Mouse (Mus musculus): ENCODE measurements around the gene Fam117a. TPM values are rescaled to one million over a fixed set of nuclear protein-coding genes. Genes with fewer than 3 reads are reported as not detected.

The Fam117a gene
- polyA plus RNA-seq, 1 experiment from 2014 or later = 5.5 TPM

GRCm38 (mm10) chr11:95354228-95354944 lies 17.6 kb downstream of the Fam117a start:
- Histone ChIP-seq H3K27me3 (replicated peaks; ENCODE audit: control insufficient read depth, insufficient read depth, low read length) (no peaks in the 10 kb centered on the region), H3K4me2 (replicated peaks; ENCODE audit: low read depth) (no peak overlapping the region), H3K9ac (ENCODE audit: low read depth, low read length) (no peak overlapping the region), H3K4me1 (replicated peaks; ENCODE audit: control insufficient read depth, insufficient read depth, low read length) (0 out of 2 replicates have a peak, but pooled peaks cover 5% of the 10 kb centered on the region), H3K27ac (ENCODE audit: low read depth, low read length) (peak overlapping the region; percentile 1; the same call in 1 of the 2 replicates), H3K36me3 (ENCODE audit: control insufficient read depth, insufficient read depth) (no peaks in the 10 kb centered on the region; the same call in 1 of the 2 replicates), H3K9me3 (ENCODE audit: control insufficient read depth) (no peaks in the 10 kb centered on the region), H3K4me3 (ENCODE audit: low read depth, low read length) (no peak overlapping the region)
- WGBS = 73% methylated on average over 14 of the region's 14 CpGs
- no peak for TF ChIP-seq CTCF (IDR thresholded peaks at IDR 0.05; ENCODE audit: low read depth)
- ATAC-seq = no peak

DNA sequence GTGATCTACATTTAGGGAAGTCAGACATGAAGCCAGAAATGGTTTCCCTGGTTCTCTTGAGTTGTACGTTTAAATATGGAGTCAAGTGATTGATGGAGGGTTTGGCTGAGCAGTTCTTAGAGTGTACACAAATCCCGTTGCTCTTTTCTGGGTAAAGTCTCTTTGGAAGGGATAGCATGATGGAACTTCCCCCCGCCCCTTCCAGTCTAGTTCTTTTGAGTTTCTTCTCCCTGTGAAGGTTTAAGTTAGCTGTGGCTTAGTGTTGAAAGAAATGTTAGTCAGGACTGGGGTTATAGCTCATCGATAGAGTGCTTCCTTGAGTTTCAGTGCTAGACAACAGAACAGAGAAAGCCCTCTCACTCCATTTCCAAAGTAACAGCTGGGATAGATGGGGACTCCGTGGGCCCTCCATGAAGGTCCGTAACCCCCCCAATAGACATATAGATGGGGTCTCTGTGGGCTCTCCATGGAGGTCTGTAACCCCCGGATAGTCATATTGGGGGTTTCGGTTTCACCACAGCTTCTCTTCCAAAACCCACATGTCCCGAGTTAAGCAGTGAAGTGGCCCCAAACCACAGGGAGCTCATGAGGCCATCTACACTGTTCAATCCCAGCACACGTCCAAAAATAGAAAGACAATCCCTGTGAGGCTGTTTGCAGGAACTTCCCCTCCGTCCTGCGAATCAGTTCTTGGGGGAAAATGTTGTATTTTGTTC lies 18.3 kb downstream of the Fam117a start:
- H3K27ac ChIP-seq (ENCODE audit: low read depth, low read length) = peak overlapping the region; percentile 1; the same call in 1 of the 2 replicates
- H3K4me1 ChIP-seq (replicated peaks; ENCODE audit: control insufficient read depth, insufficient read depth, low read length) = 0 out of 2 replicates have a peak, but pooled peaks cover 4% of the 10 kb centered on the region
- TF ChIP-seq CTCF (IDR thresholded peaks at IDR 0.05; ENCODE audit: low read depth) = no peak

GRCm38 (mm10) chr11:95355661-95356011 lies 18.8 kb downstream of the Fam117a start:
- Histone ChIP-seq H3K4me3 (ENCODE audit: low read depth, low read length) (no peak overlapping the region), H3K27ac (ENCODE audit: low read depth, low read length) (no peak overlapping the region), H3K4me1 (replicated peaks; ENCODE audit: control insufficient read depth, insufficient read depth, low read length) (0 out of 2 replicates have a peak, but pooled peaks cover 2% of the 10 kb centered on the region), H3K27me3 (replicated peaks; ENCODE audit: control insufficient read depth, insufficient read depth, low read length) (no peaks in the 10 kb centered on the region), H3K36me3 (ENCODE audit: control insufficient read depth, insufficient read depth) (peaks cover 3% of the 10 kb centered on the region; the same call in 1 of the 2 replicates), H3K9ac (ENCODE audit: low read depth, low read length) (no peak overlapping the region), H3K9me3 (ENCODE audit: control insufficient read depth) (no peaks in the 10 kb centered on the region), H3K4me2 (replicated peaks; ENCODE audit: low read depth) (no peak overlapping the region)
- ATAC-seq = no peak
- TF ChIP-seq CTCF (IDR thresholded peaks at IDR 0.05; ENCODE audit: low read depth) = no peak
- 93% methylated on average over 5 of the region's 5 CpGs for WGBS

More for the DNA sequence above, 18.3 kb downstream of the Fam117a start:
- Histone ChIP-seq H3K4me2 (replicated peaks; ENCODE audit: low read depth) (no peak overlapping the region), H3K9ac (ENCODE audit: low read depth, low read length) (no peak overlapping the region), H3K27me3 (replicated peaks; ENCODE audit: control insufficient read depth, insufficient read depth, low read length) (no peaks in the 10 kb centered on the region), H3K4me3 (ENCODE audit: low read depth, low read length) (no peak overlapping the region), H3K36me3 (ENCODE audit: control insufficient read depth, insufficient read depth) (peaks cover 3% of the 10 kb centered on the region; the same call in 1 of the 2 replicates), H3K9me3 (ENCODE audit: control insufficient read depth) (no peaks in the 10 kb centered on the region)
- no peak for ATAC-seq
- WGBS = 82% methylated on average over 12 of the region's 12 CpGs

DNA sequence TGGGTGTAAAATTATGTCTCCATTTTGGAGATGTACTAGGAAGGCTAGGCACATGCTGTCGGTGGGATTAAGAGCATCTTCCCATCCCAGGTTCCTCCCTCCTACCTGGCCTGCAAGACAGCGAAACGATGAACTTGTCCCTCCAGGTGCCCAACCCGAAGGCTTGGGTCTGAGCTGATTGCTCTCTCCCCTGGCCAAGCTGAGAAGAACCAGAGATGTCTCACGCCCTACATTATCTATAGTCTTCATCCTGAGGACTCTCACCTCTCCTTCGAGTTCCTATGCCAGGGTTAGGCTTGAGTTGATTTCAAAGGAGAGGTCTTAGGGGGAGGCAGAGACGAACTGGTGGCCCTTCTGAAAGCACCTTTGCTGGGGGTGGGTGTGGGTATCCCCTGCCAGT lies 19.2 kb downstream of the Fam117a start:
- H3K9ac ChIP-seq (ENCODE audit: low read depth, low read length) = 0 out of 2 replicates have a peak overlapping the region, but pooled peaks have one; percentile 0
- no peak for TF ChIP-seq CTCF (IDR thresholded peaks at IDR 0.05; ENCODE audit: low read depth)

GRCm38 (mm10) chr11:95356469-95357273 lies 19.9 kb downstream of the Fam117a start:
- Histone ChIP-seq H3K9me3 (ENCODE audit: control insufficient read depth) (no peaks in the 10 kb centered on the region), H3K27me3 (replicated peaks; ENCODE audit: control insufficient read depth, insufficient read depth, low read length) (no peaks in the 10 kb centered on the region), H3K36me3 (ENCODE audit: control insufficient read depth, insufficient read depth) (peaks cover 3% of the 10 kb centered on the region; the same call in 1 of the 2 replicates), H3K4me1 (replicated peaks; ENCODE audit: control insufficient read depth, insufficient read depth, low read length) (no peaks in the 10 kb centered on the region), H3K4me3 (ENCODE audit: low read depth, low read length) (no peak overlapping the region), H3K27ac (ENCODE audit: low read depth, low read length) (no peak overlapping the region), H3K4me2 (replicated peaks; ENCODE audit: low read depth) (no peak overlapping the region), H3K9ac (ENCODE audit: low read depth, low read length) (0 out of 2 replicates have a peak overlapping the region, but pooled peaks have one; percentile 0)
- peak; percentile 76 for ATAC-seq
- TF ChIP-seq CTCF (IDR thresholded peaks at IDR 0.05; ENCODE audit: low read depth) = no peak
- WGBS = 69% methylated on average over 17 of the region's 17 CpGs

More for the DNA sequence above, 19.2 kb downstream of the Fam117a start:
- H3K9me3 ChIP-seq (ENCODE audit: control insufficient read depth) = no peaks in the 10 kb centered on the region
- no peaks in the 10 kb centered on the region for H3K27me3 ChIP-seq (replicated peaks; ENCODE audit: control insufficient read depth, insufficient read depth, low read length)
- H3K27ac ChIP-seq (ENCODE audit: low read depth, low read length) = no peak overlapping the region; the same call in 1 of the 2 replicates
- WGBS = 87% methylated on average over 7 of the region's 7 CpGs
- no peak overlapping the region for H3K4me3 ChIP-seq (ENCODE audit: low read depth, low read length)
- H3K36me3 ChIP-seq (ENCODE audit: control insufficient read depth, insufficient read depth) = peaks cover 3% of the 10 kb centered on the region; the same call in 1 of the 2 replicates
- ATAC-seq = no peak
- H3K4me1 ChIP-seq (replicated peaks; ENCODE audit: control insufficient read depth, insufficient read depth, low read length) = no peaks in the 10 kb centered on the region
- no peak overlapping the region for H3K4me2 ChIP-seq (replicated peaks; ENCODE audit: low read depth)

All from intestine, postnatal 0 days (tissue).